Mouse (Mus musculus): ENCODE results near the gene Fam136a. TPM values are rescaled to one million over a fixed set of nuclear protein-coding genes. Genes with fewer than 3 reads are reported as not detected.
A peak's percentile ranks its signal among the peaks of the same experiment; 100 is the strongest.

Fam136a gene
- 13.4 and 16.4 TPM in 2 replicates for polyA plus RNA-seq (2012; rRNA removed)

DNA sequence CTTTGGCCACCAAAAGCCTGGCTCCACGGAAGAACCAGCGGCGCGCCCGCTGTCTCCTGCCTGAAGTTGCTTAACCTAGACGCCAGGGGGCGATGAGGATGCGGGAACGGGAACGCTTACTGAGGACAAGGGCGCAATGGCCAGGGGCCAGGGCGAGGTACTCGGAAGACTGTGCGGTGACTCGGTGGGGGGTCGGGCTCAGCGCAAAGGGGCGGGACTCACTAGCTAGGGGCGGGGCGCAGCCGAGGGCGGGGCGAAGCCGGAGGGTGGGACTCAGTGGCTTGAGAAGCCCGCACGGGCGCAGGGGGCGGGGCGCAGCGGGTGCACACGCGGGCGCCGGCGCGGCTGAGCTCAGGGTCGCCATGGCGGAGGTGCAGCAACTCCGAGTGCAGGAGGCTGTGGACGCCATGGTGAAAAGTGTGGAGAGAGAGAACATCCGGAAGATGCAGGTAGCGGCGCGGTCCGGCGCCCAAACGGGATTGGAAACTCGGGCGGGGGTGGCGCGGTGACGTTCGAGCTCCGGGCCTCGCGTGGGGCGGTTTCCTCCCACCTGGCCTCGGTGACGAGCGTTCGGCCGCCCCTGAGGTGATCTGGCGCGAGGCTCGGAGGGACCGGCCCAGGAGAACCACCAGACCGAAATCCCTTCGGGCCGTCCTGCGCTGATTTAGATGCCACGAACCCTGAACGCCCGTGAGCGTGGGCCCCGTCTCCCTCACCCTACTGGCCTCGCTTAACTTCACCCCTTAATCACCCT, at the start of gene Fam136a:
Fam136a (plus strand) TSS at position 276 of the 754 bp plus-strand sequence.
- H3K4me1 ChIP-seq (ENCODE audit: control insufficient read depth, insufficient read depth, low read length), result peaks cover 15% of the 10 kb centered on the region
- H3K4me3 ChIP-seq (ENCODE audit: control insufficient read depth, low read depth, low read length), result peak within 1 kb of the TSS; percentile 82
- no peaks in the 10 kb centered on the region for H3K36me3 ChIP-seq (ENCODE audit: control insufficient read depth, insufficient read depth, low read length)
- peak; percentile 96 for TF ChIP-seq CTCF (IDR thresholded peaks at IDR 0.05; ENCODE audit: control insufficient read depth, insufficient read depth, insufficient replicate concordance, low read depth, low read length)
- peak; percentile 49; the same call in 1 of the 2 replicates for TF ChIP-seq POLR2A (IDR thresholded peaks at IDR 0.05; ENCODE audit: control insufficient read depth, low read depth, low read length)
- H3K27ac ChIP-seq (ENCODE audit: control insufficient read depth, insufficient read depth, low read depth, low read length), result peak within 1 kb of the TSS; percentile 70
- H3K27me3 ChIP-seq (ENCODE audit: control insufficient read depth, insufficient read depth, low read length), result no peaks in the 10 kb centered on the region

DNA sequence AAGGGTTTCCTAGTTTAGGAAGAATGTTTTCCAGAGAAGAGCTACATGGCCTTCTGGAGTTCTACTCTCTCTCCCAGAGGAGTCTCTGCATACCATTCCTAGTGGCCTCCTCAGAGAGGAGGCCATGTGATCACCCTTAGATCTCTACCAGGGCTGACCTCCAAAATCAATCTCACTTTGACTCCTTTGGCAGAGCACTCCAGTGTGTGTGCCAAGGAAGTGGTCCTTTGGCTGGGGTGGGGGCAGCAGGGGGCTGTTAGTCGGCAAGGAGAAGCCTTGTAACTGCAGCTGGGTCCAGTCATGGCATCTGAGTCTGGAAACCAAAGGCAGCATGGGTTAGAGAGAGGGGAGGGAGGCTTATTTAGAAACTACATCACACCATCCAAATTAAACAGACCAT, 48.4 kb upstream of the Fam136a start:
- TF ChIP-seq CTCF (IDR thresholded peaks at IDR 0.05; ENCODE audit: control insufficient read depth, insufficient read depth, insufficient replicate concordance, low read depth, low read length) (no peak), POLR2A (IDR thresholded peaks at IDR 0.05; ENCODE audit: control insufficient read depth, low read depth, low read length) (no peak)
- Histone ChIP-seq H3K27ac (ENCODE audit: control insufficient read depth, insufficient read depth, low read depth, low read length) (no peak overlapping the region), H3K4me1 (ENCODE audit: control insufficient read depth, insufficient read depth, low read length) (no peaks in the 10 kb centered on the region), H3K27me3 (ENCODE audit: control insufficient read depth, insufficient read depth, low read length) (no peaks in the 10 kb centered on the region), H3K36me3 (ENCODE audit: control insufficient read depth, insufficient read depth, low read length) (no peaks in the 10 kb centered on the region), H3K4me3 (ENCODE audit: control insufficient read depth, low read depth, low read length) (no peak overlapping the region)

DNA sequence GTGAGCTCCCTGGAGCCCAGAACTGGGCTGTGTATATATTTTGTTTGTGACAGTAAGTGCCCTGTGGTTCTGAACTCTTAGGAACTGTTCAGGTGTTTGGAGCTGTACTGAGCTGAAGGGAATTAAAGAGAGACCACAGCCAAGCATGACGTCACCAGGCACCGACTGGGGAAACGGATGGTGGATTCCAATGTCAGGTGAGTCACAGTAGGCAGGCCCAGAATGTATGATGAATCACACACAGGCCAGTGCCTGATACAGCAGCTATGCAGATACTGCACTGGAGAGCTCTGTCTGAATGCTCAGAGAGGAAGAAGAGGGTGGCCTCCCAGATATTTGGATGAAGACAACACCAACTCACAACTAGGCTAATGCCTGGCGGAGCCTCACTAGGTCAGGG, 46.6 kb upstream of the Fam136a start:
- H3K27me3 ChIP-seq (ENCODE audit: control insufficient read depth, insufficient read depth, low read length), result no peaks in the 10 kb centered on the region
- no peak overlapping the region for H3K27ac ChIP-seq (ENCODE audit: control insufficient read depth, insufficient read depth, low read depth, low read length)
- H3K36me3 ChIP-seq (ENCODE audit: control insufficient read depth, insufficient read depth, low read length), result no peaks in the 10 kb centered on the region
- TF ChIP-seq POLR2A (IDR thresholded peaks at IDR 0.05; ENCODE audit: control insufficient read depth, low read depth, low read length), result no peak
- no peak for TF ChIP-seq CTCF (IDR thresholded peaks at IDR 0.05; ENCODE audit: control insufficient read depth, insufficient read depth, insufficient replicate concordance, low read depth, low read length)
- no peak overlapping the region for H3K4me3 ChIP-seq (ENCODE audit: control insufficient read depth, low read depth, low read length)
- no peaks in the 10 kb centered on the region; the same call in 1 of the 2 replicates for H3K4me1 ChIP-seq (ENCODE audit: control insufficient read depth, insufficient read depth, low read length)

DNA sequence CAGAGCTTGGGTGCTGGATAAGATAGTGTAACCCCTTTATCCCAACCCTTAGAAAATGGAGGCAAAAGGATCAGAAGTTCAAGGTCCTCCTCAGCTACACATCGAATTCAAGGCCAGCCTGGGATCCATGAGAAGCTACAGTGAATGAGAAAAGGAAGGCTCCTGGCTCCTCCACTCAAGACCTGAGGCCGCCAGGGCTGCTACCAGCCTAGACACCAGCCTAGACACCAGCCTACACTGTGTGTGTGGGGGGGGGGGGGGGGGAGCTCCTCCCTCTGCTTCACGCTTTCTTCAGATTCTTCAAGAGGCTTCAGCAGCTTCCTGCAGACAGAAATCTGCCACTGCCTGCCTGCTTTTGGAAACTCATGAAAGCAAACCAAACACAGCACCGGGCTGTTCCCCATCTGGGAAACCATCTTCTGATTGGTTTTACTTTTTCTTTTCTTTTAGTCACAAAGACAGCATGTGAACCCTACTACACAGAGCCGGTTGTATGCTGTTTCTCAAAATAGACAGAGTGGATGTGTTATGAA, 43.3 kb upstream of the Fam136a start:
- TF ChIP-seq POLR2A (IDR thresholded peaks at IDR 0.05; ENCODE audit: control insufficient read depth, low read depth, low read length), result no peak
- TF ChIP-seq CTCF (IDR thresholded peaks at IDR 0.05; ENCODE audit: control insufficient read depth, insufficient read depth, insufficient replicate concordance, low read depth, low read length), result no peak
- Histone ChIP-seq H3K27ac (ENCODE audit: control insufficient read depth, insufficient read depth, low read depth, low read length) (no peak overlapping the region), H3K4me1 (ENCODE audit: control insufficient read depth, insufficient read depth, low read length) (no peaks in the 10 kb centered on the region; the same call in 1 of the 2 replicates), H3K36me3 (ENCODE audit: control insufficient read depth, insufficient read depth, low read length) (no peaks in the 10 kb centered on the region), H3K4me3 (ENCODE audit: control insufficient read depth, low read depth, low read length) (no peak overlapping the region), H3K27me3 (ENCODE audit: control insufficient read depth, insufficient read depth, low read length) (no peaks in the 10 kb centered on the region)

DNA sequence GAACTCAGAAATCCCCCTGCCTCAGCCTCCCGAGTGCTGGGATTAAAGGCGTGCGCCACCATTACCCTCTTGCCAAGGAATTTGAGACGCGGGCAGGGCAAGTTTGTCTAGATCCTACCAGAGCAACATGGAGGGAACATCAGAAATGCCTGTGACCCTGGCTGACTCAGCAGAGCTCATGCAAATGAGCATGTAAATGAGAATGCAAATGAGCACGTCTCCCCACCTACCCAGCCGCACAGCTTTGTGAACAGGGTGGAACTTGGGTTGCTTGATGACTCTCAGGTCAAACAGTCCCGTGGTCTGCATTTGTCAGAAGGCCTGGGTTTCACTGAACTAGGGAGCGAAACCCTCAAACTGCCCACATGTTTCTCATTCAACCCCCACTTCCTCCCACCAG, 42.5 kb upstream of the Fam136a start:
- no peak overlapping the region for H3K4me3 ChIP-seq (ENCODE audit: control insufficient read depth, low read depth, low read length)
- no peaks in the 10 kb centered on the region for H3K36me3 ChIP-seq (ENCODE audit: control insufficient read depth, insufficient read depth, low read length)
- H3K4me1 ChIP-seq (ENCODE audit: control insufficient read depth, insufficient read depth, low read length), result no peaks in the 10 kb centered on the region; the same call in 1 of the 2 replicates
- no peaks in the 10 kb centered on the region for H3K27me3 ChIP-seq (ENCODE audit: control insufficient read depth, insufficient read depth, low read length)
- TF ChIP-seq CTCF (IDR thresholded peaks at IDR 0.05; ENCODE audit: control insufficient read depth, insufficient read depth, insufficient replicate concordance, low read depth, low read length) (no peak), POLR2A (IDR thresholded peaks at IDR 0.05; ENCODE audit: control insufficient read depth, low read depth, low read length) (no peak)
- H3K27ac ChIP-seq (ENCODE audit: control insufficient read depth, insufficient read depth, low read depth, low read length), result no peak overlapping the region

DNA sequence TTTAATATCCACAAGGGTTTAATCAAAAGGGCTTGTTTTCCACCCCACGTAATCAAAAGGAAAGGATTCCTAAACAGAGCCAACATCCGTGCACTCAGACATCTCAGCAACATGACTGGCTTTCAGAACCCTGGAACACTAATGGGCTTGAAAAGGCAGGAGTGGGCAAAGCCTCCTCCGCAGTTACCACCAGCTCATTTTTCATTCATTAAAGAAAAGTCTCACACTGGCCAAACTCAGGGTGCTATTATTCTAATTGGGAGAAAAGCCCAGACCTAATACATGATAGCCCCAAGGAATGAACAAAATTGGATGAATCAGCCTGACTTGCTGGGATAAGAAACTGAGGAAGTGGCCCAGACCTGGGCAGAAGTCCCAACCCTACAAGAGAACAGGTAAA, 41.0 kb upstream of the Fam136a start:
- Histone ChIP-seq H3K4me1 (ENCODE audit: control insufficient read depth, insufficient read depth, low read length) (no peaks in the 10 kb centered on the region; the same call in 1 of the 2 replicates), H3K36me3 (ENCODE audit: control insufficient read depth, insufficient read depth, low read length) (no peaks in the 10 kb centered on the region), H3K4me3 (ENCODE audit: control insufficient read depth, low read depth, low read length) (no peak overlapping the region), H3K27me3 (ENCODE audit: control insufficient read depth, insufficient read depth, low read length) (no peaks in the 10 kb centered on the region), H3K27ac (ENCODE audit: control insufficient read depth, insufficient read depth, low read depth, low read length) (no peak overlapping the region)
- TF ChIP-seq POLR2A (IDR thresholded peaks at IDR 0.05; ENCODE audit: control insufficient read depth, low read depth, low read length) (no peak), CTCF (IDR thresholded peaks at IDR 0.05; ENCODE audit: control insufficient read depth, insufficient read depth, insufficient replicate concordance, low read depth, low read length) (no peak)

DNA sequence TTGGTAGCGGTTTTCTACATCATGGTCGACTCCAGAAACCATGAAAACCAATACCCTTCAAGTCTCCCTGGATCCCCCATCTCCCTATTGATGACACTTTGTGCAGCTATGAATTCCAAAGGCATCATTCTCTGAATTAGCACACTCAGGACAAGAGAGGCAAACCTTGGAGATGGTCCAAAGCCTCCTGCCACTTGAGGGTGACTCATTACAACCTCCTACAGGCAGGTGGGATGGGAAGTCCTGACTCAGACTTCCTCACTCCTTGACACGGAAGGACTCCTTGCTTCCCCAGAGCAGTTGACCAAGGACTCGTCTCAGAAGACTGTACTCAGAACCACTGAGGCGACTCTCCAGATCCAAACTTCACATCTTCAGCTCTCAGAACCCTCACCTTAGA, 39.8 kb upstream of the Fam136a start:
- Histone ChIP-seq H3K27ac (ENCODE audit: control insufficient read depth, insufficient read depth, low read depth, low read length) (no peak overlapping the region), H3K4me1 (ENCODE audit: control insufficient read depth, insufficient read depth, low read length) (no peaks in the 10 kb centered on the region; the same call in 1 of the 2 replicates), H3K36me3 (ENCODE audit: control insufficient read depth, insufficient read depth, low read length) (no peaks in the 10 kb centered on the region), H3K27me3 (ENCODE audit: control insufficient read depth, insufficient read depth, low read length) (no peaks in the 10 kb centered on the region), H3K4me3 (ENCODE audit: control insufficient read depth, low read depth, low read length) (no peak overlapping the region)
- TF ChIP-seq CTCF (IDR thresholded peaks at IDR 0.05; ENCODE audit: control insufficient read depth, insufficient read depth, insufficient replicate concordance, low read depth, low read length), result no peak
- TF ChIP-seq POLR2A (IDR thresholded peaks at IDR 0.05; ENCODE audit: control insufficient read depth, low read depth, low read length), result no peak

Data from testis, adult 2 months (tissue).